In the genomic region with DNA sequence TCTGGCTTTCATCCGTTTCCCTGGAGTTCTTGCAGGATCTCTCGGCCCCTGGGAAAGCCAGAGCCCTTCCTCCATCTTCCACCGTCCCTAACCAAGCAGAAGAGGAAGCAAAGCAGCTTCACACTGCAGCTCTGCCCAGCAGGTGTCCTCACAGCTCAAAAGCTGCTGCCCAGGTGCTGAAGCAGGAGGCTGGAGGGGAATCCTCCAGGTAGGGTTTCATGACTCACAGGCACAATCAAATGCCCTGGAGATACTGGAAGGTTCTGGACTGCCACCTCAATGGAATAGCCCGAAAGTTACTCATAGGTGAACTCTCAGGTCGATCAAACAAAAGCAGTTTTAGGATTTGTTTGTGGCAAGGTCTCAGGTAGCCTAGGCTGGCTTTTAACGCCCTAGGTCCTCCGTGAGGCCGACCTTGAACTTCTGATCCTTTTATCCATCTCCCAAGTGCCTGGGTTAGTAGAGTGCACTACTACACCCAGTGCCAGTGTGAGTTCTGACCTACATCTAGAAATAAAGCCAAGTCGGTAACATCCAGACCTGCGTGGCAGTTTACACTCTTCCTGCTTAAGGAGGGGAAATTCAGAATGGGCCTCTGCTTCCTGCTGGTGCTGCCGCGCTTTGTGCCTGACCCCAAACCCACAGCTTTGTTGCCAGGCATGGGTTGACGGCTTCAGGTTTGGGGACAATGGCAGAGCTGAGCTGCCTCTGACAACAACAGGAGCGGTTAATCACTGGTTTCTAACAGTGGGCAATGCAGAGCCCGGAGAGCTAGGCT, we compare ENCODE assay signal across 9 mouse cellular contexts. TPM values are rescaled to one million over a fixed set of nuclear protein-coding genes. Genes with fewer than 3 reads are reported as not detected.
DNase-seq lines count a peak whose midpoint lies in the region; ATAC-seq lines count a peak whose summit lies in the region.
"Had no signal": no experiment of that assay in that cellular context is flagged by ENCODE, and none has a peak within 500 bp of the region (broad histone marks: within the 10 kb centered on the region; RNA-seq: fewer than 3 reads in every experiment).

No protein-coding gene starts in this region.

- H3K27me3 ChIP-seq in heart, embryonic 10.5 days (ENCODE audit: insufficient read depth, poor library complexity, severe bottlenecking), result peaks cover 26% of the 10 kb centered on the region
- no peaks in the 10 kb centered on the region for H3K27me3 ChIP-seq in midbrain, embryonic 15.5 days (replicated peaks)
- H3K27me3 ChIP-seq: hindbrain, embryonic 15.5 days had no signal

- 35% methylated on average over 15 of the region's 15 CpGs for WGBS in heart, embryonic 10.5 days
- WGBS in midbrain, embryonic 15.5 days, result 31% methylated on average over 15 of the region's 15 CpGs

- intact Hi-C loops in left cerebral cortex, postnatal 25 days (cut with DNase I), result no loop called here

- H3K36me3 ChIP-seq in heart, embryonic 10.5 days, result no peaks in the 10 kb centered on the region
- no peaks in the 10 kb centered on the region for H3K36me3 ChIP-seq in midbrain, embryonic 15.5 days (replicated peaks)
- H3K36me3 ChIP-seq: hindbrain, embryonic 15.5 days had no signal

- no peak overlapping the region for H3K4me2 ChIP-seq in midbrain, embryonic 15.5 days
- H3K4me2 ChIP-seq: hindbrain, embryonic 15.5 days had no signal

- H3K4me1 ChIP-seq in heart, embryonic 10.5 days, result no peaks in the 10 kb centered on the region
- H3K4me1 ChIP-seq in midbrain, embryonic 15.5 days, result peaks cover 8% of the 10 kb centered on the region

- ATAC-seq in midbrain, embryonic 15.5 days (replicated peaks), result peak; percentile 24; the same call in 1 of the 2 replicates

- H3K9ac ChIP-seq in midbrain, embryonic 15.5 days, result no peak overlapping the region
- H3K9ac ChIP-seq: hindbrain, embryonic 15.5 days had no signal

- peak; percentile 26 for DNase-seq in heart, postnatal 4 days
- no peak for DNase-seq in heart, embryonic 10.5 days (ENCODE audit: low spot score)
- peak; percentile 50 to 53 for DNase-seq in CD8-positive naive resting alpha-beta T cell, adult 2 months (ENCODE audit: low read depth in 2 of 2, low spot score in 2 of 2)
- peak; percentile 65 for DNase-seq in induced T-regulatory cell, adult 2 months (ENCODE audit: low read depth)
- DNase-seq in left cerebral cortex, postnatal 25 days (ENCODE audit: low spot score in 2 of 2), result no peak
- DNase-seq in right cerebral cortex, postnatal 14 days, result no peak
- no peak for DNase-seq in right cerebral cortex, postnatal 4 days

- H3K27ac ChIP-seq in heart, embryonic 10.5 days, result no peak overlapping the region
- no peak overlapping the region for H3K27ac ChIP-seq in midbrain, embryonic 15.5 days
- H3K27ac ChIP-seq: hindbrain, embryonic 15.5 days had no signal

- H3K9me3 ChIP-seq in heart, embryonic 10.5 days, result no peaks in the 10 kb centered on the region
- no peaks in the 10 kb centered on the region for H3K9me3 ChIP-seq in midbrain, embryonic 15.5 days
- H3K9me3 ChIP-seq: hindbrain, embryonic 15.5 days had no signal

- no peak overlapping the region for H3K4me3 ChIP-seq in heart, embryonic 10.5 days
- H3K4me3 ChIP-seq in midbrain, embryonic 15.5 days, result no peak overlapping the region
- H3K4me3 ChIP-seq: hindbrain, embryonic 15.5 days had no signal

RNA-seq across cellular contexts. Expression of gene Slc12a7, which starts 16.0 kb away (rescaled TPM):
- 100 to 1,000 TPM; 145 to 150 TPM for total RNA-seq in heart, postnatal 4 days (2021)
- polyA plus RNA-seq in heart, embryonic 10.5 days (2016; fragmentation: Nextera tagmentation; extraction: Ambion mirVana), result 36.3 and 46.7 TPM in 2 replicates
- polyA plus RNA-seq in midbrain, embryonic 15.5 days (2015; fragmentation: Nextera tagmentation; extraction: Ambion mirVana), result 9.5 and 9.8 TPM in 2 replicates
- 1 to 10 TPM; 3.6 to 6.8 TPM for total RNA-seq in left cerebral cortex, postnatal 25 days (2021)

RNA-seq across cellular contexts. Expression of gene Slc6a19, which starts 44.2 kb away (rescaled TPM):
- not detected for total RNA-seq in heart, postnatal 4 days (2021)
- 0.06 TPM in 1 of 2 replicates, not detected in the other for polyA plus RNA-seq in heart, embryonic 10.5 days (2016; fragmentation: Nextera tagmentation; extraction: Ambion mirVana)
- 0.23 and 0.32 TPM in 2 replicates for polyA plus RNA-seq in midbrain, embryonic 15.5 days (2015; fragmentation: Nextera tagmentation; extraction: Ambion mirVana)
- under 1 TPM in 1 of 2 experiments, not detected in 1; 0.18 TPM for total RNA-seq in left cerebral cortex, postnatal 25 days (2021)

Comparison
In these comparisons a context has a peak if more than half of its experiments do, and no peak if none do; other contexts are left out.
1. DNase-seq: peak in heart, postnatal 4 days (single experiment), CD8-positive naive resting alpha-beta T cell, adult 2 months (2 of 2) and induced T-regulatory cell, adult 2 months (single experiment); none in heart, embryonic 10.5 days (single experiment), left cerebral cortex, postnatal 25 days (0 of 2), right cerebral cortex, postnatal 14 days (single experiment) and right cerebral cortex, postnatal 4 days (single experiment).
2. RNA of gene Slc12a7, which starts 16.0 kb away (total RNA-seq): 145 to 150 TPM in heart, postnatal 4 days; 3.6 to 6.8 TPM in left cerebral cortex, postnatal 25 days; every median in the first group is over 10 times any median in the second.